Mouse (Mus musculus) embryonic fibroblast, embryonic 13.5 days (primary cell): ENCODE data around the gene Slc6a21.

ENCODE experiments used
- CTCF ChIP-seq: IDR thresholded peaks from 2 replicates; pipeline ENCODE4 v1.5.1; 2011; ENCODE audit warnings: mild to moderate bottlenecking, control low read depth, low read length, moderate library complexity, borderline replicate concordance; ENCODE audit not compliant: insufficient read depth
- POLR2A ChIP-seq: IDR thresholded peaks from 2 replicates; pipeline ENCODE4 v1.6.1; 2011; ENCODE audit warnings: low read depth, mild to moderate bottlenecking, control low read depth, low read length, moderate library complexity

DNA sequence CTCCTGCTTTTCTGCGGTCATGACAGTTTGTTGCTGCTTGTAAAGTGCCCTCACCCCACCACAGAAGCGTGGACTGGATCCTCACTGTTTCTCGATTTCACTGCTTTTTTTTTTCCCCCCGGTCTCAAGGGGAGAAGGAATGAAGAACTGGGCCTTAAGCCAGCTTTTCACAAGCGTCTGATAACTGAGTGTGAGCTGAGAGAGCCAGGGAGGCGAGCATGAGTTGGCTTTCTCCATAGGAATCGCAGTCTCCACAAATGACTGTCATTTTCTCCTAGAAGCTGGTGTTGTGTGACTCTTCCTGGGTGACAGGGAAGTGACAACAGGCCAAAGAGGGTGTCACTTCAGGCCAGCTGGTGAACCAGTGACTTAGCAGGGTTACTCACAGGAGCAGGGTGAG, 15.0 kb upstream of the Slc6a21 start:
- TF ChIP-seq CTCF: no peak
- no peak for TF ChIP-seq POLR2A
